Mouse (Mus musculus) forebrain, embryonic 14.5 days (tissue): ENCODE data around the gene Tns4. TPM values are rescaled to one million over a fixed set of nuclear protein-coding genes. Genes with fewer than 3 reads are reported as not detected.
A peak's percentile ranks its signal among the peaks of the same experiment; 100 is the strongest.

ENCODE experiments used
- ATAC-seq: fragments of 200-750 bp; cut with Nextera tagmentation; 2 replicates; pipeline ENCODE4 v1.8.0; 2017; ENCODE audit warnings: mild to moderate bottlenecking, moderate library complexity
- DNase-seq: peaks from one replicate; pipeline ENCODE4 v3.0.0-alpha.2; 2015; ENCODE audit warnings: low spot score
- H3K27ac ChIP-seq: fragments of 300-500 bp; sonication (generic); 2 replicates; pipeline ENCODE4 v1.5.1; 2014; ENCODE audit warnings: low read depth, mild to moderate bottlenecking, control low read depth, low read length, moderate library complexity
- H3K27me3 ChIP-seq: fragments of 300-500 bp; sonication (generic); replicated peaks from 2 replicates; pipeline ENCODE4 v1.6.1; 2014; ENCODE audit warnings: low read length, control low read depth, mixed read lengths; ENCODE audit not compliant: control insufficient read depth, insufficient read depth
- H3K36me3 ChIP-seq: fragments of 300-500 bp; sonication (generic); 2 replicates; pipeline ENCODE4 v1.6.1; 2014; ENCODE audit warnings: low read length, control low read depth; ENCODE audit not compliant: control insufficient read depth, insufficient read depth
- H3K4me1 ChIP-seq: fragments of 300-500 bp; sonication (generic); 2 replicates; pipeline ENCODE4 v1.6.1; 2014; ENCODE audit warnings: antibody characterized with exemption, low read length, control low read depth; ENCODE audit not compliant: control insufficient read depth, insufficient read depth
- H3K4me2 ChIP-seq: fragments of 300-500 bp; sonication (generic); 2 replicates; pipeline ENCODE4 v1.6.1; 2014; ENCODE audit warnings: mild to moderate bottlenecking, control low read depth, low read length
- H3K4me3 ChIP-seq: fragments of 300-500 bp; sonication (generic); 2 replicates; pipeline ENCODE4 v1.5.1; 2014; ENCODE audit warnings: low read depth, low read length, control low read depth
- H3K9ac ChIP-seq: fragments of 300-500 bp; sonication (generic); 2 replicates; pipeline ENCODE4 v1.6.1; 2014; ENCODE audit warnings: mild to moderate bottlenecking, low read length, control low read depth, moderate library complexity
- H3K9me3 ChIP-seq: fragments of 300-500 bp; sonication (generic); replicated peaks from 2 replicates; pipeline ENCODE4 v1.6.1; 2016; ENCODE audit warnings: low read length, control low read depth, mixed read lengths; ENCODE audit not compliant: control insufficient read depth
- WGBS: fragments of 180-500 bp; shearing (Covaris S2); extraction: QIAGEN DNeasy Blood & Tissue Kit; methylation state at CpG from one replicate; pipeline ENCODE4 v1.1.7; 2014; 5-methylcytosine and 5-hydroxymethylcytosine counted together
- polyA plus RNA-seq: library from polyadenylated mRNA; unstranded; fragments of >200 nt; fragmentation: Nextera tagmentation; extraction: Ambion mirVana; gene quantifications from 2 replicates; pipeline ENCODE4 v1.2.1, GENCODE M21; 2014

Tns4 gene
- polyA plus RNA-seq, 1 experiment from 2014 or later: 0.08 TPM

DNA sequence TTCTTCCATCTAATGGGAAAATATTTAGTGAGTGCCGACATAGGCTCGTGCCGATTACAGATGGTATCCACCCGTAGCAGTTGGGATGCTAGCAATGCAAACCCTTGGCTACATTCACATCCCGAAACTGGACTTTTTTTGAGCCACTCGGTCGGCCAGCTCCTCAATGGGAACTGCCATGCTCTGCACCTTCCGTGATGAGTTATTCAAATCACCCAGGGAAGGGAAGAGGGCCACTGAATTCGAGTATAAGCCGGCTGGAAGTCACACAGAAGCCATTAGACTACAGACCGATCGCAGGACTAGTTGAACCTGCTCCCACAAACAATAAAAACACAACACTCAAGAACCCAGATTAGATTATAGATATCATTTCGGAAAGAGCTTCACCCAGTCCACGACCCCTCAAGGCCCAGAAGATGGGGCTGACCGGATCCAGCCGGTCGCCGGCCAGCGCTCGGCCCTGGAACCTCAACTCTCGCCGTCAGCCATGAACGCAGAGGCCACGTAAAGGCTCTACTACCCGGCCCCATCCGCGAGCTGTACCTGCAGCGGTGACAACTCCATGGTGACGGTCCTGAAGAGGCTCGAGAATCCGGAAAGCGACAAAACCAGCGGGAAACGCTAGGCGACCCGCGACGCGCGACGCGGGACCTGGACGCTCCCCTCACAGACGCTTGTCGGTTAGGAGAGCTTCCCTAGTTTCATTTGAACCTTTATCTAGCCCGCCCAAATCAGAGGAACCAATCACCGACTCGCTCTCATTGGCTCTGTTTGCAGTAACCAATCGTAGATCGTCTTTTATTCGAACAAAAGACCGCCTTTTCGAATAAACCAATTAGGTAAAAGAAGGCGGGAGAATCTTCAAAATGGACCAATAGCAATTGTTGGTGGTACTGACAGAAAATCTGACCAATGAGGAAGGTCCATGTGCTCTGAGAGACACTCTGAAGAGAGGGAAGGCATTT lies 65.3 kb downstream of the Tns4 start, which contains the start of gene Top2a:
Gene Top2a (minus strand): TSS at position 690 of the 968 bp plus-strand sequence.
- ATAC-seq: peak; percentile 98
- Histone ChIP-seq H3K4me1 (peaks cover 2% of the 10 kb centered on the region; the same call in 1 of the 2 replicates), H3K9me3 (no peaks in the 10 kb centered on the region), H3K36me3 (peaks cover 19% of the 10 kb centered on the region), H3K4me3 (peak within 1 kb of the TSS; percentile 69), H3K27ac (peak within 1 kb of the TSS; percentile 14; the same call in 1 of the 2 replicates), H3K27me3 (no peaks in the 10 kb centered on the region), H3K9ac (peak within 1 kb of the TSS; percentile 77), H3K4me2 (peak within 1 kb of the TSS; percentile 63)
- under 1% methylated on average over 54 of the region's 54 CpGs for WGBS
- peak; percentile 99 for DNase-seq

DNA sequence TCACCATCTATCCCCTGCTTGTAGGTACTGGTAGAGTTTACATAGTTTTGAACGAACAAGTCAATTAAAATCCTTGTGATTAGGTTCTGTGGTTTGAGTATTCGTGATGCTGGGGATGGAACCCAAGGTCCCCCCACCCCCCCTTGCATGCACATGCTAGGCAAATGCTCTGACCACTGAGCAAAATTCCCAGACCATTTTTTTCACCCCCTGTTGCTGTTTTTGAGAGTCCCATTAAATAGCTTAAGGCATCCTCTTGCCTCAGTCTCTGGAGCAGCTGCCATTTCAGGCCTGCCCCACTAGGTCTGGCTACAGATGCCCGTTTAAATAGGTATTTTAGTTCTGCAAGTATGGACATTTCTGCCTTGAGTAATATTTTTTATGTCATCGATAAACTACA lies 66.0 kb downstream of the Tns4 start:
- Histone ChIP-seq H3K27me3 (no peaks in the 10 kb centered on the region), H3K4me2 (peak overlapping the region; percentile 63), H3K4me3 (peak overlapping the region; percentile 69), H3K9me3 (no peaks in the 10 kb centered on the region), H3K4me1 (peaks cover 2% of the 10 kb centered on the region; the same call in 1 of the 2 replicates), H3K36me3 (peaks cover 25% of the 10 kb centered on the region), H3K9ac (peak overlapping the region; percentile 77), H3K27ac (no peak overlapping the region)
- DNase-seq (no peak), ATAC-seq (no peak)
- WGBS: 6% methylated on average over 4 of the region's 4 CpGs

DNA sequence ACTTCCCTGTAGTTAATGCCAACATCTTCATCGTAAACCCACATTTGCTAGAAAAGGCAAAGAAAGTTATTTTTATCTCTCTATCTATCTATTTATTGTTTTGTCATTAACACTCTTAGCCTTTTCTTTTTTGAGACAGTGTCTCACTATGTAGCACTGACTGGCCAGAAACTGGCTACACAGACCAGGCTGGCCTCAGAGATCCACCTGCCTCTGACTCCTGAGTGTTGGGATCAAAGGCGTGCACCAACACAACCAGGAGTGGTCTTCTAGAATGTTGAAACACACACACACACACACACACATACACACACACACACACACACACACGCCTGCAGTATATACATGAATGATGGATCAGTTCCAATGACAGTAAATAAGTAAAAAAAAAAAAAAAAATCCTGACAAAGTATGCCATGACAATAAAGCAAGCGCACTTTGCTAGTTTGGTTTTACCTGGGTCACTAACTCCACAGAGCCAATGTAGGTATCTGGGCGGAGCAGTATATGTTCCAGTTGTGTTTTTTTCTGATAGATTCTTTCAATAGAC lies 66.6 kb downstream of the Tns4 start:
- Histone ChIP-seq H3K27ac (no peak overlapping the region), H3K9me3 (no peaks in the 10 kb centered on the region), H3K4me2 (peak overlapping the region; percentile 63), H3K9ac (peak overlapping the region; percentile 47), H3K4me1 (peaks cover 2% of the 10 kb centered on the region; the same call in 1 of the 2 replicates), H3K4me3 (peak overlapping the region; percentile 69), H3K36me3 (peaks cover 30% of the 10 kb centered on the region), H3K27me3 (no peaks in the 10 kb centered on the region)
- no peak for DNase-seq
- 79% methylated on average over 5 of the region's 5 CpGs for WGBS
- ATAC-seq: no peak

DNA sequence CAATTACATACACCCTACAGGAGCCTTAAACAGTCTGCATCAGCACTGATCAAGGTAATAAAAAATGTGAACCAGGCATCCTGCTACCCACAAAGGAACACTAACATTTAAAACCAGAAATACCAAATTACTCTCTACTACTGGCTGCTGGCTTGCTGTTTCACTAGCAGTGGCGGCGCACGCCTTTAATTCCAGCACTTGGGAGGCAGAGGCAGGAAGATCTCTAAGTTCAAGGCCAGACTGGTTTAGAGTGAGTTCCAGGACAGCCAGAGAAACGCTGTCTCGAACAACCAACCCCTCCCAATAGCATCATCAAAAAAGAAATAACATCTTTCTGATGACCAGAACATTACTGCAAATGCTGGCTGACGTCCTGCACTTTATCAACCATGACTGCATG lies 69.3 kb downstream of the Tns4 start:
- no peak overlapping the region for H3K9ac ChIP-seq
- H3K4me1 ChIP-seq: peaks cover 2% of the 10 kb centered on the region; the same call in 1 of the 2 replicates
- H3K4me2 ChIP-seq: no peak overlapping the region
- H3K4me3 ChIP-seq: no peak overlapping the region
- ATAC-seq (no peak), DNase-seq (no peak)
- 98% methylated on average over 6 of the region's 6 CpGs for WGBS
- H3K27me3 ChIP-seq: no peaks in the 10 kb centered on the region
- peaks cover 53% of the 10 kb centered on the region for H3K36me3 ChIP-seq
- no peak overlapping the region for H3K27ac ChIP-seq
- H3K9me3 ChIP-seq: no peaks in the 10 kb centered on the region

Other genes with a start within 250 kb of the Tns4 start
- 3.3 and 3.7 TPM in 2 replicates for gene Wipf2, start 225.7 kb downstream of the Tns4 start, polyA plus RNA-seq
- gene Cdc6, start 181.5 kb downstream of the Tns4 start, polyA plus RNA-seq: 14.1 and 16.4 TPM in 2 replicates
- gene Rara, start 161.5 kb downstream of the Tns4 start, polyA plus RNA-seq: 8.2 and 9.8 TPM in 2 replicates
- 0.27 and 0.28 TPM in 2 replicates for gene Gjd3, start 106.3 kb downstream of the Tns4 start, polyA plus RNA-seq
- gene Top2a, start 65.1 kb downstream of the Tns4 start, polyA plus RNA-seq: 135 and 150 TPM in 2 replicates
- gene Igfbp4, start 48.1 kb downstream of the Tns4 start, polyA plus RNA-seq: 125 and 139 TPM in 2 replicates
- not detected in 2 replicates for gene Ccr7, start 65.8 kb upstream of the Tns4 start, polyA plus RNA-seq
- gene Smarce1, start 141.7 kb upstream of the Tns4 start, polyA plus RNA-seq: 214 and 218 TPM in 2 replicates
- 1.9 and 2.5 TPM in 2 replicates for gene Krt222, start 154.8 kb upstream of the Tns4 start, polyA plus RNA-seq
- gene Krt24, start 196.0 kb upstream of the Tns4 start, polyA plus RNA-seq: not detected in 2 replicates
- 0.14 TPM in 1 of 2 replicates, not detected in the other for gene Krt25, start 233.6 kb upstream of the Tns4 start, polyA plus RNA-seq
- gene Krt26, start 248.7 kb upstream of the Tns4 start, polyA plus RNA-seq: not detected in 2 replicates